In the genomic region with DNA sequence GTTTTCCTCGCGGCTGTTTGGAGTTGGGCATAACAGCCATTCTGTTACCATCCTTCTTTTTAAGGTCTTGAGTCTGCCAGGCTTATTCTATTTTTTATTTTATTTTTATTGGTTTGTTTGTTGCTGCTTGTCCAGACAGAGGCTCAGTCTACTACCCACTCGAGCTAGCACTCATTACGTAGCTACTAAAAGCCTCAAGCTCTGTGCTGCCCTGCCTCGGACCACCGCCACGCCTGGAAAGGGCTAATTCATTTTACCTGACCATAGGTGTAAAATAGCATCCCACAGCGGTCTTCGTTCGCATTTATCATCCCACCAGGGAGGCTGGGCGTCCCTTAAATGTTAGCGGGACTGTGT, we compare ENCODE assay signal across 7 mouse cellular contexts. TPM values are rescaled to one million over a fixed set of nuclear protein-coding genes. Genes with fewer than 3 reads are reported as not detected.
A peak's percentile ranks its signal among the peaks of the same experiment; 100 is the strongest.
DNase-seq lines count a peak whose midpoint lies in the region; ATAC-seq lines count a peak whose summit lies in the region.

No protein-coding gene starts in this region.

- no peak overlapping the region for H3K27ac ChIP-seq in neural tube, embryonic 11.5 days (ENCODE audit: low read depth, low read length)
- no peak overlapping the region for H3K27ac ChIP-seq in forebrain, embryonic 16.5 days (ENCODE audit: low read length)
- no peak overlapping the region for H3K27ac ChIP-seq in liver, embryonic 12.5 days
- H3K27ac ChIP-seq in stomach, embryonic 16.5 days (ENCODE audit: low read length): no peak overlapping the region

- no peak for DNase-seq in neural tube, embryonic 11.5 days (ENCODE audit: low spot score)
- no peak for DNase-seq in neural tube, embryonic 10.5 days (ENCODE audit: extremely low spot score, low spot score)
- DNase-seq in frontal cortex, postnatal 14 days (ENCODE audit: low spot score in 2 of 2): no peak
- no peak for DNase-seq in frontal cortex, postnatal 25 days (ENCODE audit: low spot score in 2 of 2)

- H3K4me1 ChIP-seq in neural tube, embryonic 11.5 days (ENCODE audit: control insufficient read depth, insufficient read depth, low read length): no peaks in the 10 kb centered on the region
- peaks cover 8% of the 10 kb centered on the region for H3K4me1 ChIP-seq in forebrain, embryonic 16.5 days (replicated peaks; ENCODE audit: control insufficient read depth, insufficient read depth, low read length)
- peaks cover 24% of the 10 kb centered on the region for H3K4me1 ChIP-seq in liver, embryonic 12.5 days
- H3K4me1 ChIP-seq in stomach, embryonic 16.5 days (ENCODE audit: control insufficient read depth, insufficient read depth, low read length): no peaks in the 10 kb centered on the region

- H3K4me2 ChIP-seq in neural tube, embryonic 11.5 days (ENCODE audit: low read depth): peak overlapping the region; percentile 79
- peak overlapping the region; percentile 85 for H3K4me2 ChIP-seq in forebrain, embryonic 16.5 days (ENCODE audit: low read length)
- peak overlapping the region; percentile 91 for H3K4me2 ChIP-seq in liver, embryonic 12.5 days
- peak overlapping the region; percentile 98 for H3K4me2 ChIP-seq in stomach, embryonic 16.5 days (ENCODE audit: low read depth, low read length)

- H3K9ac ChIP-seq in neural tube, embryonic 11.5 days (ENCODE audit: low read length): peak overlapping the region; percentile 67; the same call in 1 of the 2 replicates
- H3K9ac ChIP-seq in forebrain, embryonic 16.5 days (replicated peaks; ENCODE audit: low read depth, low read length): peak overlapping the region; percentile 37
- 0 out of 2 replicates have a peak overlapping the region, but pooled peaks have one; percentile 62 for H3K9ac ChIP-seq in liver, embryonic 12.5 days
- peak overlapping the region; percentile 82 for H3K9ac ChIP-seq in stomach, embryonic 16.5 days (ENCODE audit: low read length)

- H3K9me3 ChIP-seq in neural tube, embryonic 11.5 days (ENCODE audit: control insufficient read depth, low read length): no peaks in the 10 kb centered on the region
- H3K9me3 ChIP-seq in forebrain, embryonic 16.5 days (ENCODE audit: control insufficient read depth, low read length): no peaks in the 10 kb centered on the region
- no peaks in the 10 kb centered on the region for H3K9me3 ChIP-seq in liver, embryonic 12.5 days (replicated peaks)
- no peaks in the 10 kb centered on the region for H3K9me3 ChIP-seq in stomach, embryonic 16.5 days (replicated peaks; ENCODE audit: control insufficient read depth, low read length)

- H3K4me3 ChIP-seq in neural tube, embryonic 11.5 days (ENCODE audit: low read depth, low read length): peak overlapping the region; percentile 43; the same call in 1 of the 2 replicates
- peak overlapping the region; percentile 55 for H3K4me3 ChIP-seq in forebrain, embryonic 16.5 days (replicated peaks; ENCODE audit: low read length)
- H3K4me3 ChIP-seq in liver, embryonic 12.5 days: no peak overlapping the region
- peak overlapping the region; percentile 56 for H3K4me3 ChIP-seq in stomach, embryonic 16.5 days (replicated peaks; ENCODE audit: low read length)

- ATAC-seq in neural tube, embryonic 11.5 days (ENCODE audit: insufficient read depth, low FRiP score, low TSS enrichment): no peak
- ATAC-seq in forebrain, embryonic 16.5 days: no peak
- no peak for ATAC-seq in liver, embryonic 12.5 days
- no peak for ATAC-seq in stomach, embryonic 16.5 days (ENCODE audit: insufficient read depth, low FRiP score)

- H3K36me3 ChIP-seq in neural tube, embryonic 11.5 days (ENCODE audit: control insufficient read depth, insufficient read depth, low read length): no peaks in the 10 kb centered on the region
- H3K36me3 ChIP-seq in forebrain, embryonic 16.5 days (ENCODE audit: control insufficient read depth, insufficient read depth): no peaks in the 10 kb centered on the region
- H3K36me3 ChIP-seq in liver, embryonic 12.5 days: no peaks in the 10 kb centered on the region
- no peaks in the 10 kb centered on the region for H3K36me3 ChIP-seq in stomach, embryonic 16.5 days (ENCODE audit: control insufficient read depth, insufficient read depth, low read length)

- 20% methylated on average over 12 of the region's 12 CpGs for WGBS in neural tube, embryonic 11.5 days
- 12% methylated on average over 12 of the region's 12 CpGs for WGBS in forebrain, embryonic 16.5 days
- 31% methylated on average over 12 of the region's 12 CpGs for WGBS in liver, embryonic 12.5 days (ENCODE audit: insufficient replicate concordance)
- 18% methylated on average over 12 of the region's 12 CpGs for WGBS in stomach, embryonic 16.5 days

- no peaks in the 10 kb centered on the region for H3K27me3 ChIP-seq in neural tube, embryonic 11.5 days (ENCODE audit: control insufficient read depth, insufficient read depth, low read length)
- no peaks in the 10 kb centered on the region for H3K27me3 ChIP-seq in forebrain, embryonic 16.5 days (replicated peaks; ENCODE audit: control insufficient read depth, insufficient read depth, low read length)
- H3K27me3 ChIP-seq in liver, embryonic 12.5 days (replicated peaks): no peaks in the 10 kb centered on the region
- H3K27me3 ChIP-seq in stomach, embryonic 16.5 days (ENCODE audit: control insufficient read depth, insufficient read depth, low read length): no peaks in the 10 kb centered on the region

RNA-seq across cellular contexts. Expression of a gene that starts 4.3 kb away (rescaled TPM):
- polyA plus RNA-seq in neural tube, embryonic 11.5 days (2014; fragmentation: Nextera tagmentation; extraction: Ambion mirVana): 2.8 and 4.2 TPM in 2 replicates
- polyA plus RNA-seq in forebrain, embryonic 16.5 days (2015; fragmentation: Nextera tagmentation; extraction: Ambion mirVana): 1.7 and 1.9 TPM in 2 replicates
- 16.8 and 18.5 TPM in 2 replicates for polyA plus RNA-seq in liver, embryonic 12.5 days (2016; fragmentation: Nextera tagmentation; extraction: Ambion mirVana)
- 5.1 and 6.7 TPM in 2 replicates for polyA plus RNA-seq in stomach, embryonic 16.5 days (2015; fragmentation: Nextera tagmentation; extraction: Ambion mirVana)

RNA-seq across cellular contexts. Expression of a gene that starts 7.7 kb away (rescaled TPM):
- polyA plus RNA-seq in neural tube, embryonic 11.5 days (2014; fragmentation: Nextera tagmentation; extraction: Ambion mirVana): 21.9 and 27.6 TPM in 2 replicates
- polyA plus RNA-seq in forebrain, embryonic 16.5 days (2015; fragmentation: Nextera tagmentation; extraction: Ambion mirVana): 23.1 and 33.3 TPM in 2 replicates
- polyA plus RNA-seq in liver, embryonic 12.5 days (2016; fragmentation: Nextera tagmentation; extraction: Ambion mirVana): 15.1 and 15.3 TPM in 2 replicates
- polyA plus RNA-seq in stomach, embryonic 16.5 days (2015; fragmentation: Nextera tagmentation; extraction: Ambion mirVana): 43.7 and 51.3 TPM in 2 replicates

RNA-seq across cellular contexts. Expression of a gene that starts 24.1 kb away (rescaled TPM):
- polyA plus RNA-seq in neural tube, embryonic 11.5 days (2014; fragmentation: Nextera tagmentation; extraction: Ambion mirVana): 387 and 389 TPM in 2 replicates
- 236 and 238 TPM in 2 replicates for polyA plus RNA-seq in forebrain, embryonic 16.5 days (2015; fragmentation: Nextera tagmentation; extraction: Ambion mirVana)
- 220 and 223 TPM in 2 replicates for polyA plus RNA-seq in liver, embryonic 12.5 days (2016; fragmentation: Nextera tagmentation; extraction: Ambion mirVana)
- 264 and 286 TPM in 2 replicates for polyA plus RNA-seq in stomach, embryonic 16.5 days (2015; fragmentation: Nextera tagmentation; extraction: Ambion mirVana)

RNA-seq across cellular contexts. Expression of a gene that starts 40.0 kb away (rescaled TPM):
- polyA plus RNA-seq in neural tube, embryonic 11.5 days (2014; fragmentation: Nextera tagmentation; extraction: Ambion mirVana): 0.11 and 0.49 TPM in 2 replicates
- polyA plus RNA-seq in forebrain, embryonic 16.5 days (2015; fragmentation: Nextera tagmentation; extraction: Ambion mirVana): not detected in 2 replicates
- polyA plus RNA-seq in liver, embryonic 12.5 days (2016; fragmentation: Nextera tagmentation; extraction: Ambion mirVana): 0.23 and 0.39 TPM in 2 replicates
- polyA plus RNA-seq in stomach, embryonic 16.5 days (2015; fragmentation: Nextera tagmentation; extraction: Ambion mirVana): 0.17 and 0.54 TPM in 2 replicates

RNA-seq across cellular contexts. Expression of a gene that starts 42.5 kb away (rescaled TPM):
- 3.7 and 5.5 TPM in 2 replicates for polyA plus RNA-seq in neural tube, embryonic 11.5 days (2014; fragmentation: Nextera tagmentation; extraction: Ambion mirVana)
- 0.51 and 0.86 TPM in 2 replicates for polyA plus RNA-seq in forebrain, embryonic 16.5 days (2015; fragmentation: Nextera tagmentation; extraction: Ambion mirVana)
- 0.57 and 0.94 TPM in 2 replicates for polyA plus RNA-seq in liver, embryonic 12.5 days (2016; fragmentation: Nextera tagmentation; extraction: Ambion mirVana)
- 1.5 and 4.8 TPM in 2 replicates for polyA plus RNA-seq in stomach, embryonic 16.5 days (2015; fragmentation: Nextera tagmentation; extraction: Ambion mirVana)
